Mouse (Mus musculus): ENCODE measurements around the gene Cisd3. TPM values are rescaled to one million over a fixed set of nuclear protein-coding genes. Genes with fewer than 3 reads are reported as not detected.
"Not testable (repeated sequence)": the region's sequence is repeated elsewhere in the genome, so short reads cannot be mapped to it uniquely, and the experiment has no call there.

Gene Cisd3
- total and polyA plus RNA-seq, 3 experiments, result 61.6 to 265 (median 183) TPM

DNA sequence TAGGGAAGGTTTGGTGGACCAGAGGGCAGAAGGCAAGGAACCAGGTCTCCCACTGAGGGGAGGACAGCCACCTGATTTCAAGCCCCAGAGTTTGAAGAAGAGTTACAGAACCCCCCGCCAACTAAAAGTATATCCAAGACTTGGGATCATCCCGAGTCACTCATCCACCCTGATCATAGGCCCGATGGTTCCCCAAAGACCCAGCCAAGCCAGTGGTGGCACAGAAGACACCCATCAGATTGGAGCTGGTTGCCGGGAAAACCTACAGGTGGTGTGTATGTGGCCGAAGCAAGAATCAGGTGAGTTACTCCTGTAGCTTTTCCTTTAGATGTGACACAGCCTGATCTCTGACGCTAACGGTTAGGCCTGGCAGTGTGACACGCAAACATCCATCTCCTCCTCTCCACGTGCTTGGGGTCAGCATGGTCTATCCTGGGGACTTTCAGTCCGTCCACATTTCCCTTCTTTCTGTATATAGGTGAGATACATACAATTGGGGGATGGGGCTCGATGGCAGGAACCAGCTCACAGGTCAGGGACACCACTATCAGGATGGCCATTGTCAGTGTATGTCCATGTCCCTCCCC lies 789 bp downstream of the Cisd3 start:
- DNase-seq, result no peak

DNA sequence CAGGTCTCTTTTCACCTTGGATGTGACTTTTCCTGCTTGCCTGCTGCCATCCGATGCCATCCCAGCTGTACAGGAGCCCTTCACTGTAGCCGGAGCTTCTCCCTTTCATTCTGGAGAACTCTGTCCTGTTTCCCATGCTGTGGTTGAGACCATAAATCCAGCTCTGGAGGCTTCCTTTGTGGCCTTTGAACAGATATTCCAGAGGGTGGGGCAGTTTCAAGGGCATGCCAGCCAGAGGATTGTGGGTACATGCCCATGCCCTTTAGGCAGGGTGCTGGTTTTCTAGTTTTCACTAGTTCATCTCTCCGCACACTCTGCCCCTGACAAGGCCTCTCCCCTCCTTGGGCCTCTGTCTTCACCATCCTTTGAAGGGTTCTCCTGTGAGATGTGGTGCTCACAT lies 1.4 kb downstream of the Cisd3 start:
- DNase-seq, result peak; percentile 67

DNA sequence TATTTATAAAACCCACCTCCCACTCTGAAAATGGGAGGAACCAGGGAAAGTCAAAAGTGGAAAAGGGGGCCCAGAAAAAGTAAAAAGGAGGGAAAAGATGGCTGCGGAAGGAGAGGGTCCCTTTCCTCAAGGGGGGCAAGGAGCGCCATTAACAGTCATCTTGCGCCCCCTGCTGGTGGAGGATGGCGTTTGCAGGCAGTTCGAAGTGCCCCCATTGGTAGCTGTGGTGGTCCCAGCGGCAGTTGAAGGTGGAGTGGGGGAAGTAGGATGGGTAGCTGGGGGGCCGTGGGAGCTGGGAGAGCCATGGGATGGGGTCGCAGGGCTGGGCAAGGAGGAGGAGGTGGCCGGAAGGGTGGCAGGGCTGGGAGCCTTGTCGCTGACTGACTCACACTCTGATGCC lies 4.2 kb downstream of the Cisd3 start:
- peak; percentile 55 for DNase-seq

DNA sequence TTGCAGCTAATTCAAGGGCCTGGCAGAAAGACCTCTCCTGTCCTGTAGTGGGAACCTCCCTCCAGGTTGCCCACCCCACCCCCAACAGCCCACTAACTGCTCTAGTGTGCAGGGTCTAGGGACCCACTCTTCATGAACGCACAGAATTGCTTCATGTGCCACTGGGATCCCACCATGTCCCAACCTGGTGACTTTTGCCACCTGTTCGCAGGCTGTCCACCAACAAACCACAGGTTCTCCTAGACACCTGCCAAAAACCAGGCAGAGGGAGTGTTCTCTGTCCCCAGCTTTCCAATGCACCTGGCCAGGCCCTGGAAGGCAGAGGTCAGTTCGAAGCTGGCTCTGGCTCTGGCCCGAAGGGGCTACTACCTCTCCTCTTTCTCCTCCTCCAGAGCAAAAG lies 8.8 kb downstream of the Cisd3 start:
- no peak for DNase-seq

- DNase-seq, result no peak
Measured at GRCm38 (mm10) chr11:97694921-97695711, 9.5 kb downstream of the Cisd3 start.

GRCm38 (mm10) chr11:97695712-97696401 lies 10.2 kb downstream of the Cisd3 start:
- DNase-seq, result no peak

DNA sequence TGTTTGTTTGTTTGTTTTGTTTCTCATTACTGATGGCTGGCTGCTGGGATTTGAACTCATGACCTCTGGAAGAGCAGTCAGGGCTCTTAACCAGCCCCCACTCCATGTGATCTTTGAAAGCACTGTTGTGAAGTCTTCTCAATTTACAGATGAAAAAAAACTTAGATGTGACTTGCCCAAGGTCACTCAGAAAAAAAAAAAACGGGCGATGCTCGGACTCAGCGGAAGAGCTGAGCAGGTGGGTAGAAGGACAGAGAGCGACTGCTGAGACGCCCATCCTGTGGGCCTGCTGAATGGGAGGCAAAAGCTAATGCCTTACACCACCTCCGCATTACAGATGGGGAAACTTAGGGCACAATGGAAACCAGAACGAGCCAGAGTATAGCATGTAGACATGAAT lies 11.0 kb downstream of the Cisd3 start:
- DNase-seq, result no peak

GRCm38 (mm10) chr11:97697199-97697890 lies 11.7 kb downstream of the Cisd3 start:
- DNase-seq, result no peak

DNA sequence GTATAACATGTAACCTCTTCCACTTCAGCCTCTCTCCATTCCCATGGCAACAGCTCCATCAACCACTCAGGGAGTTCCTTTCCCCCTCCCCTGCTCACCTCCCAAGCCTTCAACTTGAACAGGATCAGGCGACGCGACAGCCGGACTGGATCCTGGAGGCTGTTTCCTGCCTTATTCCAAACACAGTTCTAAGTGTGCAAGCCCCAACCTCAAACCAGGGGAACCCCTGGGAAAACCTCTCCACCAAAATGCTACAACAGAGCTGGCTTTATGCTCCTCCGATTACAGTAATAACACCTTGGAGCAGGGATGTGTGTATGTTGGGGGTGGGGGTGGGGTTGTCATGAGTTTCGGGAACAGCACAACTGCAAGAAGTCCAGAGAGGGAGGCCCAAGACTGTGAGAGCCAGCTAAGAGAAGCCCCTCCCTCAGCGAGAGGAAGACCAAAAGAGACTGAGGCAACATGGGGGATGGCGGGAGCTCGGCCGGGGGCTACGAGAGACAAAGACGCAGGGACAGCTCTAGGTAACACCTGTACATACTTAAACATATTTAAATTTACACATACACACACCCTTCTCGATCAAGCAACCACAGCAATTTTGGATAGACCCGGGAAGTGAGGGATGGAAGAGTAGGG lies 12.4 kb downstream of the Cisd3 start:
- no peak for DNase-seq

DNA sequence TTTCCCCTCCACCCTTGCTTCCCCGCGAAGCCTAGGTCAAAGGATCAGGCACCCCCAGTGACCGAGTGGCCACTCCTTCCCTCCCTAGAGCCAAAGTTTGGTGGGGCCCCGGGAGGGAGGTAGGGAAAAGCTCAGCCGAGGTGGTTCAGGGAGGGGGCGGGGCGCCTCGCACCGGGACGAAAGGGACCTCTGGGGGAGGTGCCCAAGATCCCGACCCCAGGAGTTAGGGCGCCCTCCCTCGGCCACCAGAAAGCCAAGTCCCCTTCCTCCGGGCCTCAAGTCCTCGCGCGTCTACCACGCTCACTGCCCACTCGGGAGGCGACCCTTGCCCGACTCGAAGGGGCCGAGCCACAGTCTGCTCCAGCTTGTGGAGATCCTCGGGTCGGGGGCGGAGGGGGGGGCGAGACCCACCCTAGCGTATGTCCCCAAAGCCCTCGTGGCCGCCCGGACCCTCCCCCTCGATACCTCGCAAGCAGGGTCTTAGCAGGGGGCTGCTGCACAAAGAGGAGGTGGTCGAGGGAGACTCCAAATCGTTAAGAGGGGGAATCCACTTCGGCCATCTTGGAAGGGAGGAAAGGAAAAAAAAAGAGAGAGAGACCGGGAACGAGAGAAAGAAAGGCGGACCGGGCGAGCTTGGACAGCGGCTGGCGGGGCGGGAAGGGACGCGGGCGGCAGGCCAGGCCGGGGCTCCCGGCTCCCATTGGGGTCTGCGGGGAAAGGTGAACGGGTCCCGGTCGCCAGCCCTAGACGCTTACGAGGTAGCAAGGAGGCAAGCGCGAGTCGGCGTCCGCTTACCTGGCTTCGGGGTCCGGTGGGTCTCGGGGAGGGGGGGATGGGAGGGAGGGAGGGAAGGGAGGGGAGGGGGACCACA lies 13.3 kb downstream of the Cisd3 start:
- peak; percentile 86 for DNase-seq

- peak; percentile 88 for DNase-seq
Measured at GRCm38 (mm10) chr11:97699626-97700002, 14.0 kb downstream of the Cisd3 start.

DNA sequence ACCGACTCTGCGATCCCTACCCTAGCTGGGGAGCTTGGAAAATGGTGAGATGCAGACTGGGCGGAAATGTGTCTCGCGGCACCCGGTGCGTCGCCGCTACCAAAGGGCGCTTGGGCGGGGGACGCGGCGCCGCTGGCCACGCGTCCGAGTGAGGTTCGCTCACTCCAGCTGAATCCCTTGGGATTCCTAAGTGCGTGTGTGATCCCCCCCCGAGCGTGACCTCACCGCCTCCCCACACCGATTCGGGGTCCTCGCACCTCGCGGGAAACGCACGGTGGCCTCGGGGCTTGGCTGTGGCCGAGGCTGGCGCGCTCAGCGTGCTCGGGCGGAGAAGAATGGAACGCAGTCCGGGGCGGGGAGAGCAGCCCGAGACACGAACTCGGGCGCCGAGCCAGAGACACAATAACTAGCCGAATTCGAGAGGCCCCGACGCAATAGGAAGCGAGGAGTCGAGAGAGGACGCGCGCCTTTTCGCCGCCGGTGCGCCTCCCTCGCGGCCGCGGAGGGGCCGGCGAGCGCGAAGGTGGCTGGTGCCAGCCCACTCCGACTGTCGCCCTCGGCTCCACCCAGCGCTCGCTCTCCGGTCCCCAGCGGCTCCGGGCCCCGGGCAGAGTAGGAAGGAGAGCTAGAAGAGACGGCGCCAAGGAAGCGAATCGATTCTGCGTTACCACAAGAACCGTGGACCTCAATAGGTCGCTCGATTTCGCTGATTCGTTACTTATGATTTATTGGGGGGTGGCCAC lies 14.5 kb downstream of the Cisd3 start, which contains the start of gene Pcgf2:
Pcgf2 (minus strand) TSS at position 495 of the 743 bp plus-strand sequence.
- DNase-seq, result peak; percentile 89

GRCm38 (mm10) chr11:97700746-97701580 lies 15.3 kb downstream of the Cisd3 start:
- no peak for DNase-seq

GRCm38 (mm10) chr11:97701581-97702392 lies 16.2 kb downstream of the Cisd3 start:
- DNase-seq, result no peak

DNA sequence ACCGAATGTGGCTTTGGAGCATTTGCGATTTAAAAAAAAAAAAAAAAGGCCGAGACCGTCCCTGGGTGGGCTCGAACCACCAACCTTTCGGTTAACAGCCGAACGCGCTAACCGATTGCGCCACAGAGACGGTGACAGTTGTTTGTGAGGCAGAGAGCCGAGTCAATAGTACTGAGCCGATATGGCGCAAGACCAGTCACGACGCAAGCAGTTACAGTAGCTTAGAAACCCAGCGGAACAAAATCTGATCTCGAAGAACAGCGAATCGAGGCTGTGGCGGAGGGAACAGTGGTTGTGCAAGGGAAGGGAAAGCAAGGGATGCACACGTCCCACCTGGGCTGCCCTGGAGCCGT lies 16.7 kb downstream of the Cisd3 start:
- DNase-seq, result peak; percentile 90

- DNase-seq, result peak; percentile 99
Measured at GRCm38 (mm10) chr11:97703039-97703826, 17.6 kb downstream of the Cisd3 start, which contains the start of gene Psmb3. Gene Psmb3 (plus strand): TSS chr11:97703399.

DNA sequence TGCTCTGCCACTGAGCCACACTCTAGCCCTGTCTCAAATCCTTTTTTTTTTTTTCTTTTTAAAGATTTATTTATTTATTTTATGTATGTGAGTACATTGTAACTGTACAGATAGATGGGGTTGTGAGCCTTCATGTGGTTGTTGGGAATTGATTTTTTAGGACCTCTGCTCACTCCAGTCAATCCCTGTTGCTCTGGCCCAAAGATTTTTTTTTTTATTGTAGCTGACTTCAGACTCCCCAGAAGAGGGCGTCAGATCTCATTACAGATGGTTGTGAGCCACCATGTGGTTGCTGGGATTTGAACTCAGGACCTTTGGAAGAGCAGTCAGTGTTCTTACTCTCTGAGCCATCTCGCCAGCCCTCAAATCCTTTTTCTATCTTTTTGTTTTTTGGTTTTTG lies 24.4 kb downstream of the Cisd3 start:
- DNase-seq, result not testable (repeated sequence)

Measured in adrenal gland, adult 2 months (tissue).